Mouse (Mus musculus) kidney, postnatal 36 days (tissue): Measurements from ENCODE around the gene Col24a1.

Experiments
- DNase-seq, 2 experiments: peaks; one replicate each; pipeline ENCODE4 v3.0.0; 2021 to 2022; ENCODE audit warnings: mixed read lengths in 2 of 2

The Col24a1 gene

DNA sequence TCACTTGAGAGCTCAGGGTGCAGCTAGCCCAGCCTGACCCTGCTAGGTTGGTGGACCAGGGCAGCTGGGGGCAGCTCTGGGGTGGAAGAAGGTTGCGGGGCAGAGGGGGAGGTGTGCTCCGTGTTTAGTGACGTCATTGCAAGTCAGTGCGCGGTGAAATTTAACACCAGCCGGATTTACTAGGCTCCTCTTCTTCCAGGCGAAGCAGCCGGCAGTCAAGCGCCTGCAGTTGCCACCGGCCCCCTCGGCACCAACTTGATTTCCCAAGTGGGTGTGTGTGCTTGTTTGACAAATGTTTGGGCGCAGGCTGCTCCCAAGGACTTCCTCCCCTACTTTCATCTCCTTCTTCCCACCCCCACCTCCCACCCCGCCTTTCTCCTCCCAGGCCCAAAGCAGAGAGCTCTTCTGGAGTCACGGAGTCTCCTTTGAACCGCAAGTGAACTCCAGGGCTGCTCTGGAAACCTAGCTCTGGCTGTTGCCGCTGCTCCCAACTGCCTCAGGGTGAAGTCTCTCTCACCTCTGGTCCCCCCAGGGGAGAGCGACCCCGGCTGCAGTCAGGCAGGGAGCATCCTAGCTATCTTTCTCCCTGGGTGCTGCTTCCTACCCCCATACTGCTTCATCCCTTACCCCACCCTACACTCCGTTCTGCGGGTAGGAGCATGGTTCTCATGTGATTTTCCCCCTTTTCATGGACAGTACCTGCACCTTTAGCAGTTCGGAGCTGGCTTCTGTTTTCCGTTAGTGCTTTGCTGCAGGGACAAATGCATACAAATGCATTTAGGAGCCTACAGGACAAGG lies at the start of gene Col24a1:
TSS of gene Col24a1 (plus strand) at position 136 of the 798 bp plus-strand sequence.
- peak in 1 of 2 experiments; percentile 15 for DNase-seq

DNA sequence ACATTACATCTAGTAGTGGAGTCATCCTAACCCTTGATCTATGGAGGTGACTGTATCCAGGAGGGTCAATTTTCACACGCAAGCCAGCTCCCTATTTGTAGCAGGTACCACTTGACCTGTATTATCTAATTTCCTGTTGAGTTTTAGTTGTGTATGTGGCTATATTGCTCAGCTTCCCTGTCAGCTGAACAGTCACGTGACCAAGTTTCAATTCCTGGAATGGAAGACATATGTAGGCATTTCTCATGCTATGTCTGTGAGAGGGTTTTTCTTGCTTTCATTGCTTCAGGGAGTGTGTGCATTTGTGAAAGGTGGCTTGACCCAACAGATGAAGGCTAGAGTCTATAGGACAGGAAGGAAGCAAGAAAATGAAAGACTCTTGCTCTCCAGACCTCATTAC lies 44.2 kb upstream of the Col24a1 start:
- no peak for DNase-seq

DNA sequence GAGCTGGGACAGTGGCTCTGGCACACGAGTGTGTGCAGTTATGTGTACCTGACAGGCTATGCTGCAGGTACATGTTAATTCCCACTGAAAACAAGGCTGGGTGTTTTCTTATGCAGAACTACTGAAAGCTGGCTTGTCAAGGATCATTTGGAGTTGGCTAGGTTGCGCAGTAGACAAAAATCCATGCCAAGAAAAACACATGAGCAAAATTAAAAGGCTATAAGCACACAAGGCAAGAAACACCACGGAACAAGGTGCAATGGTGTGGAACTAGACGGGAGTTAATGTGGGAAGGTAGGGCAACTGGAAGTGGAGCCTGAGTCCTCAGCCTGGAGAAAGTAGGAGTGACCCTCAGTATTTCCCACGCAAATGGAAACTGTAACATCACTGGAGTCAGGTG lies 39.2 kb upstream of the Col24a1 start:
- peak; percentile 17 to 53 for DNase-seq

DNA sequence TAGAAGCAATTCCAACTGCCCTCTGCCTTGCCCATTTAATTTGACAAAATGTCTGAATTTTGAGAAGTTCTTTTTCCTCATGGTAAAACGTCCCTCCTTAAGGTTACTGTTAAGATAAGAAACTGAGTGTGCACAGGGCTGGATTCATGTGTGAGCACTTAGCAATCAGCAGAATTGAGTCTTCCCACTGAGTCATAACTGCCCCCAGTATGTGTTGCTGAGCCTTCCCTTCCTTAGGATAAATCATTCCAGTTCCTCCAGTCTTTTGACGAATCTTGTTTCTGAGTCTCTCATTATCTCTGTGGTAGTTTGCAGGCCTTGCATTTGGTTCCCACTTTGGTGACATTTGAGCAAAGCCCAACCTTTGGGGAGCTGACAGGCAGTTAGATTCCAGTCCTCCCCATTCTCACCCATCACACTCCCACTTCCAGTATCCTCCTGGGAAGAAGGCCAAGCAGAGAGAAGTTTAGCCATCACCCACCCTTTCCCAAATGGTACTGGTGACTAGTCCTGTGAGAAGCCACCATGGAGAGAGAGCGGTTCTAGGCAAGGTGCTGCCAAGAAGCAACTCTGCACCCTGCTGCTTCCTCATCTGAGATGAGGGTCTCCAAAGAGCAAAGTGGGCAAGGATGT lies 37.4 kb upstream of the Col24a1 start:
- DNase-seq, result no peak

DNA sequence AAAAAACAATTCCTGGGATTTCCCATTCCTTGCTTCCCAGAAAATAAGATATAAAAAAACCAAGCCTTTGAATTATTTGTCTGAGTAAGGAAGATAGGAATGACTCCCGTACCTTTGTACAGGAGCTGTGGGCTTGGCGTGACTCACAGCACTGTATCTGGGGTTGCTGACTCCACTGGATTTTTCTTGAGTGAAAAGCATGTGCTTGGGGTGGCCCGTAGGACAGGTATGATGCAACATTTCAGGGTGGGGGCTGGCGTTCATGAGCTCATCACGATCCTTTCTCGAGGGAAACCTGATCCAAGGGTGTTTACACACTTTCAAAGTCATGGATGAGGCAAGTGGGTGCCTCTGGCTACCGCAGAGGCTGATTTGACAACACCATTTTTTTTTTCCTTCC lies 35.6 kb upstream of the Col24a1 start:
- DNase-seq, result no peak

DNA sequence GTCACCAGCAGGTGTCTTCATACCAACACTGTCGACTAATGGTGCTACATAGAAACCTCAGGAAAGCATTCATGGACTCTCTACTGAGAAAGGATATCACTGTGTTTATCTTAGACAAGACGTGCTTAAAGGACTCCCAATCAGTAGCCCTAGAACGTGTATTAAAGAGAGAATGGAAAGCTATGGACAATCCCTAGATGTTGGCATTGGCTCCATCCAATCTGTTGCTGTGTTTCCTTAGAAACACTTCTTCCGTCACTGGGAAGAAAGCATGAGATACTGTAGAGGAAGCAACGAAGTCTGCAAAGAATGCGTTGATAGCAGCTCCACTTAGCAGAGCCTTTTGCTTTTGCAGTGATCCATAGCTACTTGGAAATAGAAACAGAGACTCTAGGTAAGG lies 32.6 kb upstream of the Col24a1 start:
- no peak for DNase-seq

DNA sequence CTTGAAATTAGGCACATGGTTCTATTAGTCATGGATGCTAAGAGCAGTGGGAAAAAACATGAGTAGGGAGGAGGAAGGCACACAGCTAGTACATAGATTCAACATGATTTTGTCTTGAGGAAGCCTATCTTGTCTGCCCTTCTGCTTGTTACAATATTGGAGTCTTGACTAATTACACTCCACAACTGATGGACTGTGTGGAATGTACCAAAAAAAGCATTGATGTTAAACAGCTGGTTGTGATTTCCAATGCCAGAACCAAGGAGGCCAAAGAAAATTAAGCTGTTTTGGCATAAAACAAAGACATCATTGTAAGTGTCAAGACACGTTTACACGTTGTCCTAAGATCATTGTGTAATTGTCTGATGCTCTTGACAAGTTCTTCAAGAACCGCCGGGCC lies 29.1 kb upstream of the Col24a1 start:
- DNase-seq, result no peak

DNA sequence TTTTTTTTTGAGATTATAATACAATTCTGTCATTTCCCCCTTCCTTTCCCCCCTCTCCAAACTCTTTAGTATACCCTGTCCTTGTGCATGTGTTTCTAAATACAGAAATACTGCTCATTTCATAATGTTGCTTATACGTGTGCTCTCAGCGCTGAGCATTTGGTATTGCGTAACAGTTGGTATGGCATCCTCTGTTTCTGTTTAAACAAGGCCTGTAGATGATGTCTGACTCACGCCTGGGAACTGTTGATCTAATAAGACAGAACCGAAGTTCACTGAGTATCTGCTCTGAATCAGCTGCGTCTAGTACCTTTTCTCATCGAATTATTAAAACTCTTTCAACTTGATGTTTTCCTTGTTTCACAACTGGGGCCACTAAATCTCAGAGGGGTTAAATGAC lies 24.2 kb upstream of the Col24a1 start:
- no peak for DNase-seq

DNA sequence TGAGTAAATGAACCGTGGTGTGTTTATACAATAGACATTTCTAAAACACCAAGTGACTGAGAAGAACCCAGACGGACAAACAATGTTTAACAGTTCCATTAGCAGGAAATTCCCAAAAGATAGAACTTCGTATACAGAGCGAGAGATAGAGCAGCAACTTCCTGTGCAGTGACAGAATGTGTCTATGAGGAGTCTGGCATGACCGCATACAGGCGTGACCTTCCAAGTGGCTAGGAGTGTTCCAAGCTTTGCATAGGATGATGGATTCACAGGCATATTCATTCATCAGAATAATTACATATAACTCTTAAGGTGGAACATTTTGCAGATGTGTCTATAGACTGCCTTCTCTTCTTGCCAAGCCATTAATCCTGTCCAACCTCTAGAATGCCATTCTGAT lies 18.1 kb upstream of the Col24a1 start:
- no peak for DNase-seq

DNA sequence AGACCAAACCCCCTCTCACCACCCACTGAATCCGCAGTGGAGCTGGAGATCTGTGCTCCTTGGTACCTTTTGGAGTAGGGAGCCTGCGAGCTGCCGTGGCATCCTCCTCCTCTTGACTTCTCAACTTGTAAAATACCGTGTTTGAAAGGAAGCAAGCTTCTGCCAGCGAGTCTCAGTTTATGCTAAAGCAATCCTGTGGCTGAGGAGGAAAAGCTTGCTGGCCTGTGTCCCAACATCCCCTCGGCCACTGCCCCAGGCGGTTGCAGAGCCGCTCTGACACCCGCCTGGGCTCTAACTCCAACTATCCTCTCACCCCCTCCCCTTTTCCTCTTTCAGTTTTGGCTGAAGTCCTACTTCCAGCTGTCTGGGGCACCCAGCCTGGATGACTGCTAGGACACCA lies 935 bp downstream of the Col24a1 start:
- peak in 1 of 2 experiments; percentile 19 for DNase-seq

DNA sequence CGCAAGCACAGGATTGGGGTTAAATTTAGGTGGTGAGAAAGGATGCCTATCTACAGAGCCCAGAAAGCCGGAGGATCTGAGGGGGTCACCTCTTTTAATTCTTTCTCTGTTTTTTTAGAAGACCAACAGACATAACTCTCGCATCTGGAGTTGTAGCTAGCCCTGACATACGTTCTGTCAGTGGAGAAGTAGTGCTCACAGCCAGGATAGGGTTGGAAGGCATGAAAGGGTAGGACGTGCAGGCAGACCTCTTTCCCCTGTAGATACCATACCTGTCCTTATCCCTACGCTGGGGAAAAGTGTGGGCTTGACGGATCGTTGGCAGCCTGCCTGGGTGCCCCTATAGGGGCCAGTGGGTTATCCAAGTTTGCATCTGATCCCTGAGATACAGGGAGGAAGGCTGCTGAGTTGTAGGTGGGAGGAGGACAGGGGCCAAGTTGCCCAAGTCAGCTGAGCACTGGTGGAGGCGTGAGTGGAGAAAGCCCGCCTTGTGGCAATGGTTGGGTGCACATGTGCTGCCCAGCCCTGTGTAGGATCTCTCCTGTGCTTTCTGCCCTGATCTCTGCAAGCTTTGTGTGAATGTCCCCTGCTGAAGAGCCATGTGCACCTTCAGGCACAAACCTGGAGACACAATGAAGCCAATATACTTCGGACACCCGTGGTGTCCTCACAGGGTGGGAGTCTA lies 1.5 kb downstream of the Col24a1 start:
- no peak for DNase-seq

DNA sequence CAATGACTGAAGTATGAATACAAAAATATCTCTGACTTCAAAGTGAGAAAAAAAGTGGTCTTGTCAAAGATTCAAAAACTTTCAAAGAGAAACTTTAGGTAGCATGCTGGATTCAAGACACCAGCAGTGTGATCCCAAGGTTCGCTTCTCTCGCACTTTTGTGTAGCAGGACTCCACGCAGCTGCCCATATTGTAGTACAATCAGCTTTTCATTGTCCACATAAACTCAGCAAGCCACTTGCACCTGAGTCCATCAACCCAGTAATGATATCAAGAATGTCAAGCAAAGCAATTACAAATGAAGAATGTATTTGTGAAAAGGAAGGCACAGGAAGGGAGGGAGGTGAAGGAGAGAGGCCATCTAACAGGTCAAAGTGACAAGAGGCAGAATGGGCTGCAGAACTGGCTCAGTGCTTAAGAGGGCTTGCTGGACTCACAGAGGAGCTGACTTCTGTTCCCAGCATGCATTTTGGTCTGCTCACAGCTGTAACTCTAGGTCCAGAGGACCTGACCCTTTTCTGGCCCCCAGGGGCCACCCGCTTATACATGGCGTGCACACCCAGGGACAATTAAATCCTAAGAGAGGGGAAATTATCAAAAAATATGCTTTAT lies 7.8 kb downstream of the Col24a1 start:
- DNase-seq, result no peak

DNA sequence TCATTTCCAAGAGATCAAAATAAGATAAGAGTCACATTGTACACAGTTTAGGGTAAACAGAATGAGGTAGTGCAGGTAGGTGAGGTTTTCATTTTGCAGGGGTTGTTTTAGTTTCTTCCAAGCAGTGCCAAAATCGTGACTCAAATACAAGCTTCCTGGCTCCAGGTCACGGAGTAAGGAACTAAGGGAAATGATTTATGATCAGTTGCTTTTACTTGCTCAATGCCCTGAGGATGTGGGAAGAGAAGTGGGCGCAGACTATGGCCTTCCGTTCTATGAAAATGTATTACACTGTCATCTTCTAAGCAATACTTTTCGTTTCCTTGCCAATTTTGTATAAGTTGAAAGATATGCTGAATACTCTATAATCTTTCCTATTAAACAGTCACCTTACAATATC lies 13.0 kb downstream of the Col24a1 start:
- peak in 1 of 2 experiments; percentile 16 for DNase-seq

DNA sequence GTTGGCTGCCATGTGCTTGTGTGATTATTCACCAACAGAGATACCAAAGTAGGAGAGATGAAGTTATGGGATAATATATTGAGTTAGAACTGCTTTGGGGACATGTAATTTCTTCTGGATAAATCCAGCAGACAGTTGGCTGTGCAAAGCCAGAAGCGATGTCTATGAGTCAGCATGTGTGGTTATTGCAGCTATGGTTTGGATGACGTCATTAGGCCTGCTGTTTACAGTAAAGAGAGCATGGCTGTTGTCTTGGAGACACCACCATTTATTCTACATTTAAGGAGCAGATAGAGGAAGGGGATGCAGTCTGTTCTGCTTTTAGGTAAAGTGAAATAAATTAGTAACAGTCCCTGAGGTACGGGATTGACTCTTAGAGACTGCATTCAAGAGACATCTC lies 14.9 kb downstream of the Col24a1 start:
- no peak for DNase-seq

DNA sequence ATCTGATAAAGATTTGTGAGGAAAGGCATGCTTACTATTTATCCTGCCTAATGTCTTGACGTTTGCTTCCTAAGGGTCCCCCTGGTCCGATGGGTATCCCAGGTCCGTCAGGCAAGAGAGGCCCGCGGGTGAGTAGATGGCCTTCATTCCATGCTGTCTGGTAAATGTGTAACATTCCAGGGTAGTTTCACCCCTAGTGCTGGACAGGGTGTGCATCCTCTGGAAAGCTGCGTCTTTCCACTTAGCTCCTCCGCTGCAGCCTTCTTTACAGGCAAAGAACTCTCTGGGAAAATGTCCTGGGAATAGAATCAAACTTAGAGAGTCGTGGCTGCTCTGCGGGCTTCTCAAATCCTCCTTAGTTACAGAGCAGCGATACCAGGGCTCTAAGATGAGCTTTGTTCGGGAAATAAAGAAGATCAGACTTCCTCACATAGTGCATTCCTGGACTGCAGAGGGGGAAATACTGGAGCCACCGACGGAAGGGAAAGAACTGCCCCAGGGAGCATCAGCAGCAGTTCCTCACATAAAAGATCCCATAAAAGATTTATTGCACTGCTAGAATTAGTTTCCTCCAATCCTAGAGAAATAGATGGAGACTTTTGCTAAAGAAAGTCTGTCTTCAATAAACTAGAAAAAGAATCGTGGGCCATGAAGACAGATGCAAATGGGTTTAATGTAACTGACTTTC lies 28.5 kb downstream of the Col24a1 start:
- peak in 1 of 2 experiments; percentile 9 for DNase-seq

DNA sequence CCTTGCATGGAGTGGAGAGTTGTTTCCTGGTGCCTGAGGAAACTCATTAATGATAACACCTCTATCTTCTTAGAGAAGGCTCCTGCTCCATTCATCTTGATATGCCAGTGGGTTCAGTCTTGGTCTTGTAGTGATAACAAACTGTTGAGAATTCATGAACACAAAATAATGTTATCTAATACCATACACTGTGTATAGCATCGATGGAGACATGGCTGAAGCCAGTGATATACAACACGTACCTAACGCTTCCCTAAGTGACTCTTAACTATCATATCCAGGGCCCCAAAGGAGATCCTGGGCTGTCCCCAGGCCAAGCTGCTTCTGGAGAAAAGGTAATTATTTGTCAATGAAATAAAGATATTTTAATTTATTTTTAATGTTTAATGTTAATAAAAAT lies 33.1 kb downstream of the Col24a1 start:
- DNase-seq, result no peak

DNA sequence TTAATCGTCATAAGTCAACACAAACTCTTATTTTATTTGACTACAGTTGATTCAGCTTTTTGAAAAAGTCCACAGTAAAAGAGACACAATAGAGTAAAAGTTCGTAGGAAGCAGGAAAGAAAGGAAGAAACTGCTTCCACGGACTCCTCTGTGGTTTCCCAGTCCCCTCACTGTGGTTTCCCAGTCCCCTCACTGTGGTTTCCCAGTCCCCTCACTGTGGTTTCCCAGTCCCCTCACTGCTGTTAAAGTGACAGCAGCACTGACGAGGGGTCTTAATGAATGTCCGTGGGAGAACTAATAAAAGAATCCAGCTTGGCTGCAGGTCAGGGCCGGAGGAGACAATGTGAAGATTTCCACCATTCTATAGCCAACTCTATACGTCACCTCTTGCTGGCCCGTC lies 39.4 kb downstream of the Col24a1 start:
- DNase-seq, result no peak

DNA sequence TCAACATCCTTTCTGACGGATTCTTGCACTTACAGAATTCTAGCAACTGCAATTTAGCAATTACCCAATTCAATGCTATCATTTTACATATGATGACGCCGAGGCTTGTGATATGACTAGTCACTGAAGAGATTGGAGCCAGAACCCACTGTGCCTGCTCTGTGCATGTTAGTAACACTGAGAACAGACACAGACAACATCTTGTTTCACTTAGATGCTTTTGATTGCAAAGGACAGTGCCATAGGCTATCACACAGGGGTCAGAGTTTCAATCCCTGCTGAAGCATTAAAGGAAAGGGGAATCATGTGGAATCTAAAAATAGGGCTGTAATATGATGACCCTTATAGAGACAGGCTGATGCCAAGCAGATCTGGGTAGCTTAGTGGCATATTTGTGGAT lies 41.8 kb downstream of the Col24a1 start:
- no peak for DNase-seq

DNA sequence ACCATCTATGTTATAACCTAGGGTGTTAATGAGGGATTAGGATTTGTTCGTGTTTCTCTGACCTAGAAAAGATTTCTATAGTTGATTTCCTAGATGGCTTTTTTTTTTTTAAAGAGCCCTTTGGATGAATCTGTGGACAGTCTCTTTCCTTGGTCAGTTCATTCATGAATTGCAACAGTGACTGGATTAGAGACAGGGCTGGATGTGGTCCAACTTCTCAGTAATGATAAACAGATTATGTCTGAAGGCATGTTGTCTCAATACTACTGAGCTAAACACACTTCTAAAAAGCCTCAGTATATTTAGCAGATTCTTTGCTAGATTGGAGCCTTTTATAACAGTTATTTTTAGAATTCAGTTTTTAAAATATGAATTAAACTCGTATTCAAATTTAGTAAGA lies 44.9 kb downstream of the Col24a1 start:
- peak; percentile 51 to 65 for DNase-seq

DNA sequence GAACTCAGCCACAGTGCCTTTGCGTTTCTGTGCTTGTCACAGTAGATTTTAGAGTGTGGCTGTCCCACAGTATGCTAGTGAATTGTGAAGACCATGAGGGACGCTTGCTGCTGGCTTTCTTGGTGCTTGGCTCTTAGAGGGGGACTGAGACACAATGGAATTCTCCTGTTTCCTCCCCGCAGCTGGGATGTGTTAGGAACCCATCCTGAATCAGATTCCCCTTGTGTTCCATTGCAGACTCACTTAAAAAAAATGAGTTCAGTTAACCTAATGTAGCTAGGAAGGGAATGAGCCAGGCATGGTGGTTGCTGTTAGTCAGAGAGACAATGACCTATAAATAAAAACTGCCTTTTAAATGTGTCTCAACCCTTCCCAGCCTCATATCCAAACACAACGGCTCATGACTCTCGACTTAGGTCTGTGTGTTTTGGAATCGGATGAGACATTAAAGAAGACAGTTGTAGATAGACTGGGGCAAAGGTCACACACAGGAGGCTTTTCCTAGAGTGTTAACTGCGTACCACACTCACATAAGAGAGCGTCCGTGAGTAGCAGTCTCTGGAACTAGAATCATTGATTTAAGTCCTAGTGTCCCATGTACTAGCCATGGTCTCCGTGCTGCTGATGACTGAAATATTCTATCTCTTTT lies 47.7 kb downstream of the Col24a1 start:
- peak in 1 of 2 experiments; percentile 4 for DNase-seq

DNA sequence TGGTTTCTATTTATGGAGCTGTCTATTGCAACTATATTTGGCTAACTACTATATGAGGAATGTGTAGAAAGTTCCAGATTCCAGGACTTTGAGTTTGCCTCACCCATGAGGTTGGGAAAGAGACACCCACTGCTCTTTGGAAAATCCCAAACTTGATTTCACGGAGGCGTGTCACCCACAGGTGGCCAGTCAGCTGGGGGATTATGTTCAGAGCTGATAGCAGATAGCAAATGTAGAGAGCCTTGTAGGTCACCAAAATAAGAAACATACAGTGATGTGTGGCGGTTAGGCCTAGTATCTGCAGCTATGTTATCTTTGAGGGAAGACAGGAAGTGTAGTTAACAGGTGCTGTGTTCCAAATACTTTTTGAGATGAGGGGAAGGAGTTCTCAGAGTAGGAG lies 56.4 kb downstream of the Col24a1 start:
- no peak for DNase-seq

DNA sequence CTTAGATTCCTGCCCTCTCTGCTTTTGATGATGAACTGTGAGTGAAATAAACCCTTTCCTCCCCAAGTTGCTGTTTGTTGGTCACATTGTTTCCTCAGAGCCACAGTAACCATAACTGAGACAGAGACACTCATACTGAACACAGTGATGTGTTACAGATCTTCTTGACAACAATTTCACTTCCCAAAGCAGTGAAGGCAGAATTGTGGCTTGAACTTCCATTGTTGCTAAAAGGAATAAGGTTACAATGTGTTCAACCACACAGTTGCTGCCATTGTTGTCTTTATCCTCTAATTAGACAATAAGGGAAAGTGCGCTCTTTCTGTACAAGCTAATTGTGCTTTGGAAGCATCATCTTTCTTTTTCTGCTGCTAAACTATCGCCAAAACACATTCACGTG lies 61.7 kb downstream of the Col24a1 start:
- no peak for DNase-seq
